Mouse (Mus musculus) small intestine, adult 2 months (tissue): ENCODE measurements around the gene Rab11a.

Source experiments
- CTCF ChIP-seq: fragments of 200-500 bp; IDR thresholded peaks from 2 replicates; pipeline ENCODE4 v1.5.1; 2012; ENCODE audit warnings: low read depth, mild to moderate bottlenecking, control low read depth, inconsistent platforms, low read length, moderate library complexity, mixed read lengths; ENCODE audit not compliant: insufficient replicate concordance, insufficient read length; ENCODE audit errors: extremely low read depth
- POLR2A ChIP-seq: fragments of 200-500 bp; IDR thresholded peaks from 2 replicates; pipeline ENCODE4 v1.6.1; 2012; ENCODE audit warnings: low read depth, mild to moderate bottlenecking, control low read depth, inconsistent platforms, low read length, moderate library complexity

DNA sequence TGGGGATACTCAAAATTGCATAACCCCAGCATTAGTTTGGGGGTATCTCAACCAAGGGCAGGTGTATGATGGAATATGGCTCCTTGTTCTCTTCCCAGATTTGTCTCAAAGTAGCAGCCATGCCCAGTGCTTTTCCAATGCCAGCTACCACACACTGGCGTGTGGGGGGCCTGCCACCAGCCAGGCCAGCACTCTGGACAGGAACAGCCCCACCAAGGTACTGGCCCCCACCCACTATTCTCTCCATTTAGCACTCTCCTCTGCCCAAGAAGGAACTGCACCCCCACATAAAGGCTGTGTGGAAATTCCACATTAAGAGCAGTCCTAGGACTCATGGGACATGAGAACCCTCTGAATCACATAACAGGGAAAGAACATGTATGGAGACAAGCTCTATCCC lies 42.3 kb downstream of the Rab11a start:
- TF ChIP-seq CTCF (no peak), POLR2A (no peak)
